Mouse (Mus musculus): ENCODE measurements at regions not wholly inside any gene's neighbourhood (a gene's known extent, or its start where the extent isn't known, plus 50 kb on each side); places are given as distances from the start of the nearest gene placed in this dataset.
A peak's percentile ranks its signal among the peaks of the same experiment; 100 is the strongest.

- no peak for DNase-seq
Measured at GRCm38 (mm10) chr4:88939397-88939796, 59.4 kb upstream of the Ifne start.

GRCm38 (mm10) chr4:88938712-88939032, 58.7 kb upstream of the Ifne start:
- DNase-seq, result no peak

- peak; percentile 71 for DNase-seq
Measured at GRCm38 (mm10) chr4:88937866-88938711, 58.1 kb upstream of the Ifne start.

DNA sequence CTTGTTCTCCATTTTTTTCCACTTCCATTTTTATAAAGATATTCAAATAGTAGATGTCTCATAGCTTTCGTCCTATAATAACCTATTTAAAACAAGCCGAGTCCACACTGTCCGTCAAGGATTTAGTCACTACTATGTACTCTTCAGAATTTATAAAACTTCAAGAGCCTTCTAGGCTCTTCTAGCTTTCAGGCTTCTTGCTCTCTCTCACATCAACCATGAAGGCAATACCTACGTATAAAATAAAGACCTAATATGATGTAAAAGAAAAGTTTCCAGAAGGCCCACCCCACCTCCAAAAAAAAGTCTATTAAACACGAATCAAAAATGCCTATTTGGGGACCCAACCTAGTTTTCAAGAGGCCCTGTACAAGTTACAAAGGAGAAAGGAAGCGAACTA, 57.0 kb upstream of the Ifne start:
- DNase-seq, result no peak

DNA sequence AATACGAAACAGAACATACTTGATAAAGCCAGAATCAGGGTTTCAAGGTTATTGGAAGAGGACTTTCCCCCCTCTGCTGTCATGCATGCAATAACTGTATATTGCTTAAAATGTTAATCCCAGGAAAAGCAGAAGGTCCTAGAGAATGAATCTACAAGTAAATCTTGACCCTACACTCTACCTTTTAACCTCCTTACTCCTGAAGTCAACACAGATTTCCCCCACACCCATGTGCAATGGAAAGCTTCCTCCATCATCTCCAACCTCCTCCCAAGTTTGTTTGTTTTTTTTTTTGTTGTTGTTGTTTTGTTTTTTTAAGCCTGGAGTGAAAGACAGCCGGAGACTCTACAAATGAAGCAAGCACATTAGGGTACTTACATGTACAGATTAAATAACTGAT, 55.9 kb upstream of the Ifne start:
- DNase-seq, result no peak

GRCm38 (mm10) chr4:88935316-88935715, 55.3 kb upstream of the Ifne start:
- DNase-seq, result no peak

GRCm38 (mm10) chr4:88934266-88935025, 54.4 kb upstream of the Ifne start:
- DNase-seq, result no peak

DNA sequence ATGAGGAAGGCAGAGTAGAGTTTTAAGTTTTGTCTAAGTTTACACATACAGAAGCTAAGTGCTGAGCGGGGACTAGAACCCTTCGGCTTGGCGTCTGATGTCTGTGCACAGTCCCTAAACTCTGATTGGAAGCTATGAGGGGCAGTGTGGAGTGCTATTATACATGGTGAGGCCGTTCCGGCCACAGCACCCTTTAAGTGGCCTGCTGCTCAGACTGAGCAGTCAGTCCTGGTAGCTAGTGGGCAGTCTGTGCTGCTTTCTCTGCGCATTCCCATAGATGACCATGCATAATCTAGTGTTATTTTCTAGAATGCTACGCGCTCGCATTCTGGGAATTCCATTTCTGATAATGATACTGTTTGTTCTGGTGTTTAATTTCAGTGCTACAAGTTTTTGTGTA, 51.2 kb upstream of the Ifne start:
- DNase-seq, result no peak

All from thymus, postnatal 4 days (tissue).